Mouse (Mus musculus): Measurements from ENCODE around the gene Ccdc146. TPM values are rescaled to one million over a fixed set of nuclear protein-coding genes. Genes with fewer than 3 reads are reported as not detected.

The Ccdc146 gene
- polyA plus RNA-seq, 1 experiment from 2014 or later, result not detected

GRCm38 (mm10) chr5:21254731-21255525, 169.5 kb downstream of the Ccdc146 start:
- Histone ChIP-seq H3K27ac (no peak overlapping the region), H3K4me2 (no peak overlapping the region), H3K36me3 (no peaks in the 10 kb centered on the region), H3K4me3 (no peak overlapping the region), H3K9ac (no peak overlapping the region), H3K27me3 (no peaks in the 10 kb centered on the region), H3K9me3 (no peaks in the 10 kb centered on the region), H3K4me1 (0 out of 2 replicates have a peak, but pooled peaks cover 6% of the 10 kb centered on the region)
- WGBS, result 87% methylated on average over 12 of the region's 12 CpGs
- ATAC-seq (ENCODE audit: insufficient number of reproducible peaks, insufficient read depth, low FRiP score, low TSS enrichment, low read depth), result no peak

- Histone ChIP-seq H3K4me2 (no peak overlapping the region), H3K27ac (no peak overlapping the region)
- no peak for ATAC-seq (ENCODE audit: insufficient number of reproducible peaks, insufficient read depth, low FRiP score, low TSS enrichment, low read depth)
Observed at GRCm38 (mm10) chr5:21248834-21249233, 175.6 kb downstream of the Ccdc146 start.

GRCm38 (mm10) chr5:21247916-21248315, 176.6 kb downstream of the Ccdc146 start:
- Histone ChIP-seq H3K36me3 (no peaks in the 10 kb centered on the region), H3K27me3 (no peaks in the 10 kb centered on the region), H3K27ac (no peak overlapping the region), H3K4me1 (0 out of 2 replicates have a peak, but pooled peaks cover 4% of the 10 kb centered on the region), H3K9ac (no peak overlapping the region), H3K4me2 (no peak overlapping the region), H3K9me3 (no peaks in the 10 kb centered on the region), H3K4me3 (no peak overlapping the region)
- ATAC-seq (ENCODE audit: insufficient number of reproducible peaks, insufficient read depth, low FRiP score, low TSS enrichment, low read depth), result no peak
- 87% methylated on average over 2 of the region's 2 CpGs for WGBS

More at GRCm38 (mm10) chr5:21248834-21249233, 175.6 kb downstream of the Ccdc146 start:
- Histone ChIP-seq H3K4me1 (0 out of 2 replicates have a peak, but pooled peaks cover 4% of the 10 kb centered on the region), H3K27me3 (no peaks in the 10 kb centered on the region), H3K36me3 (no peaks in the 10 kb centered on the region), H3K9ac (no peak overlapping the region), H3K4me3 (no peak overlapping the region), H3K9me3 (no peaks in the 10 kb centered on the region)
- WGBS, result 73% methylated on average over 5 of the region's 5 CpGs

- no peaks in the 10 kb centered on the region for H3K27me3 ChIP-seq
- H3K4me3 ChIP-seq, result no peak overlapping the region
- no peak for ATAC-seq (ENCODE audit: insufficient number of reproducible peaks, insufficient read depth, low FRiP score, low TSS enrichment, low read depth)
- no peaks in the 10 kb centered on the region for H3K9me3 ChIP-seq
- no peak overlapping the region for H3K4me2 ChIP-seq
- H3K27ac ChIP-seq, result no peak overlapping the region
- WGBS, result 82% methylated on average over 6 of the region's 6 CpGs
- 0 out of 2 replicates have a peak, but pooled peaks cover 4% of the 10 kb centered on the region for H3K4me1 ChIP-seq
- H3K36me3 ChIP-seq, result no peaks in the 10 kb centered on the region
- H3K9ac ChIP-seq, result no peak overlapping the region
Observed at GRCm38 (mm10) chr5:21246794-21247193, 177.7 kb downstream of the Ccdc146 start.

- H3K4me1 ChIP-seq, result 0 out of 2 replicates have a peak, but pooled peaks cover 4% of the 10 kb centered on the region
- no peak overlapping the region for H3K27ac ChIP-seq
- no peaks in the 10 kb centered on the region for H3K36me3 ChIP-seq
- H3K9me3 ChIP-seq, result no peaks in the 10 kb centered on the region
- no peak for ATAC-seq (ENCODE audit: insufficient number of reproducible peaks, insufficient read depth, low FRiP score, low TSS enrichment, low read depth)
- no peak overlapping the region for H3K4me2 ChIP-seq
- no peak overlapping the region for H3K4me3 ChIP-seq
- 75% methylated on average over 1 of the region's 1 CpGs for WGBS
- no peak overlapping the region for H3K9ac ChIP-seq
- H3K27me3 ChIP-seq, result no peaks in the 10 kb centered on the region
Observed at GRCm38 (mm10) chr5:21245241-21245640, 179.2 kb downstream of the Ccdc146 start.

- Histone ChIP-seq H3K27ac (no peak overlapping the region), H3K36me3 (no peaks in the 10 kb centered on the region), H3K4me2 (no peak overlapping the region), H3K9me3 (no peaks in the 10 kb centered on the region), H3K4me1 (0 out of 2 replicates have a peak, but pooled peaks cover 4% of the 10 kb centered on the region), H3K4me3 (no peak overlapping the region), H3K27me3 (no peaks in the 10 kb centered on the region), H3K9ac (no peak overlapping the region)
- ATAC-seq (ENCODE audit: insufficient number of reproducible peaks, insufficient read depth, low FRiP score, low TSS enrichment, low read depth), result no peak
- 84% methylated on average over 1 of the region's 1 CpGs for WGBS
Observed at GRCm38 (mm10) chr5:21244575-21244974, 179.9 kb downstream of the Ccdc146 start.

Other genes with a start within 250 kb of the Ccdc146 start
- gene Gsap, start 238.4 kb downstream of the Ccdc146 start, polyA plus RNA-seq (2015; fragmentation: Nextera tagmentation; extraction: Ambion mirVana), result 2.9 and 3.8 TPM in 2 replicates
- 1.4 and 1.6 TPM in 2 replicates for gene Fgl2, start 52.0 kb downstream of the Ccdc146 start, polyA plus RNA-seq (2015; fragmentation: Nextera tagmentation; extraction: Ambion mirVana)
- gene Fam185a, start 281 bp upstream of the Ccdc146 start, polyA plus RNA-seq (2015; fragmentation: Nextera tagmentation; extraction: Ambion mirVana), result 5.1 and 5.3 TPM in 2 replicates
- 115 and 129 TPM in 2 replicates for gene Lrrc17, start 118.9 kb upstream of the Ccdc146 start, polyA plus RNA-seq (2015; fragmentation: Nextera tagmentation; extraction: Ambion mirVana)
- 0.14 and 0.47 TPM in 2 replicates for gene Fbxl13, start 221.0 kb upstream of the Ccdc146 start, polyA plus RNA-seq (2015; fragmentation: Nextera tagmentation; extraction: Ambion mirVana)
- 51.0 and 51.6 TPM in 2 replicates for gene Armc10, start 221.1 kb upstream of the Ccdc146 start, polyA plus RNA-seq (2015; fragmentation: Nextera tagmentation; extraction: Ambion mirVana)

Measured in embryonic facial prominence, embryonic 13.5 days (tissue).